Mouse (Mus musculus): ENCODE results near the gene Gm12248.

The Gm12248 gene

DNA sequence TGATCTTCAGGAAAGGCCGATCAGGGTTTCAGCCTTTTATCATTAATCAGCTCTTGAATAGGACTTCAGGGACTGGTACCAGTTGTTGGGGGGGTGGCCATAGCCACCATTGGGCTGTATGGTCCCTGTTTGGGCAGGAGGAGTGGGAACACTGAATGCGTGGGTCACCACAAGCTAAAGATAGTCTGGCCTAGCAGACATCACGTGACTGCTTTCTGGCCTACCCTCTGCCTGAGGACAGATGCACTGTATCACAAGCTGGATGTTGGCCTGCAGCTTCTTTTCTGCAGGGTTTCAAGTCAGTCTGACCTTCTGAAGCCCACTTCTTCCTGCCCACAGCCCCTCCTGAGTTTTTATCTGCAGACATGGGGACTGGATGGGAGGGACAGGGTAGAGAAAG is 59.3 kb downstream of the Gm12248 start:
- DNase-seq (ENCODE audit: low spot score) = no peak

- no peak for DNase-seq (ENCODE audit: low spot score)
Observed at GRCm38 (mm10) chr11:58031176-58031575, 61.8 kb downstream of the Gm12248 start.

- DNase-seq (ENCODE audit: low spot score) = no peak
Observed at GRCm38 (mm10) chr11:58029869-58030268, 63.1 kb downstream of the Gm12248 start.

- no peak for DNase-seq (ENCODE audit: low spot score)
Observed at GRCm38 (mm10) chr11:58028981-58029380, 64.0 kb downstream of the Gm12248 start.

GRCm38 (mm10) chr11:58026860-58027259 is 66.1 kb downstream of the Gm12248 start:
- no peak for DNase-seq (ENCODE audit: low spot score)

DNA sequence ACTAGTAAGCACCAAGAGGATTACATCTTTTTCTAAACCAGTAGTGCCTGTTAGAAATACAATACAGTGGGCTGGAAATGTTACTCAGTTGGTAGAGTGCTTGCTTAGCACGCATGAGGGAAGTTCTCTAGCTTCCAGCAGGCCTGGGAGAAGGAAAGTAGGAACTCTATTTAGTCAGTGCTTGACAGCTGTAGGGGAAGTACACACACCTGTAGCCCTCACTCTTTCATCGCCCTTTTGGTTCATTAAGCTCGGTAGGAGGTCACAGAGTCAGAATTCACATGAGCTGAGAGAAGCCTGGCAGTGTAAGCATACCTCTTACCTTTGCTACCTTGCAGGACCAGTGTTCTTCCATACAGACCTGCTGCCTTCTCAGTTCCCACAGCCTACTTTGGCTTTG is 66.6 kb downstream of the Gm12248 start:
- no peak for DNase-seq (ENCODE audit: low spot score)

GRCm38 (mm10) chr11:58025881-58026280 is 67.1 kb downstream of the Gm12248 start:
- DNase-seq (ENCODE audit: low spot score) = no peak

DNA sequence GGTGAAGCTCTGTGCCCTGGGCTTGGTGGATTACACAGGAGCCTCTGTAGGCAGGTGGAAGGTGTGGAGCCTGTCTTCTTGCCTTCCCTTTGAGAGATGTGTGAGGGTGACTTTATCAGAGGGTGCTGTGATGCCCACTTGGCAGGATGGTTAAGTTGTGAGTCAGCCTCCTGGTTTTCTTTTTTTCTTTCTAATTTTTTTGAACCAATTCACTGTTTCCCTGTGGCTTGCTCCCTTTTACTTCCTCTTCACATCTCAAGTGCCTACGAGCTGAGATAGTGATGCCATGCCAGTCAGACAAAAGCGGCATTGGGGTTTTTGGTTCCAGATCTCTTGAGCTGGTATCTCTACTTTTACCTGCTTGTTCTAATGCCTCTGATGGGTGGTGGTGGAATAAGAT is 68.3 kb downstream of the Gm12248 start:
- DNase-seq (ENCODE audit: low spot score) = no peak

- DNase-seq (ENCODE audit: low spot score) = no peak
Observed at GRCm38 (mm10) chr11:58024271-58024670, 68.7 kb downstream of the Gm12248 start.

DNA sequence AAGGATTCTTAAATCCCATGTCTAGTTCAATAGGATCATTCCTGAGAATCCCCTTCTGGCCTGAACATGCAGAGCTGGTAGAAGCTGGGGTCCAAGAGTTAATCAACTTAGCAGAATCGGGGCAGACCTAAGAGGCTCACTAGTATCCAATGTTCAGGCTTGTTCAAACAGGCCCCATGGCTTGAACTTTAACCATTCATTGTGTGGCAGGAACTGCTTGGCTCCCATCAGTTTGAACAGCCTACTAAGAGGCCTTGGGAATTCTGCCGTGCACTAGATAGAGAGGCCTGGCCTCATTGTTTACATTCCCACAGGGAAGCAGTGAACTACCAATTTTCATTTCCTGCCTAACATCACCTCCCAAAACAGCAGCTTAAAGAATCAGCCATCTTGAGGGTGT is 71.3 kb downstream of the Gm12248 start:
- no peak for DNase-seq (ENCODE audit: low spot score)

- no peak for DNase-seq (ENCODE audit: low spot score)
Observed at GRCm38 (mm10) chr11:58021095-58021494, 71.8 kb downstream of the Gm12248 start.

- DNase-seq (ENCODE audit: low spot score) = no peak
Observed at GRCm38 (mm10) chr11:58018701-58019100, 74.2 kb downstream of the Gm12248 start.

GRCm38 (mm10) chr11:58018287-58018686 is 74.6 kb downstream of the Gm12248 start:
- no peak for DNase-seq (ENCODE audit: low spot score)

DNA sequence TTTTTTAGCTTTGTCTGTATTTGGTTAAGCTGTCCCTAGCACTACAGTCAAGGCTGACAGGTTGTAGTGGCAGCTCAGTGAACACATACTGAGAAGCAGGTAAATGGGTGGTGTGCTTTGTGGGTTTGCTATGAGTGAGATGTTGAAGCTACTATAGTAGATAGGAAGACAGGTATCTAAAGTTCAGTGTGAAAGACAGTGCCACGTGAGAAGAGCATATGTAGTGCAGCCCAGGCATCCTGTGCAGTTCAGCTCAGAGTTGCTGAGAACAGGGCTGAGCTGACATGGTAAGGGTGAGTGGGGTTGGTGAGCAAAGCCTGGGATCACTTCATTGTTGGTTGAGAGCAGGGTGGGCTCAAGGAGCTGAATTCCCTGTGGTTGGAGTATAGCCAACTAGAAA is 75.5 kb downstream of the Gm12248 start:
- DNase-seq (ENCODE audit: low spot score) = no peak

GRCm38 (mm10) chr11:58016371-58016770 is 76.6 kb downstream of the Gm12248 start:
- no peak for DNase-seq (ENCODE audit: low spot score)

- DNase-seq (ENCODE audit: low spot score) = no peak
Observed at GRCm38 (mm10) chr11:58015339-58015738, 77.6 kb downstream of the Gm12248 start.

DNA sequence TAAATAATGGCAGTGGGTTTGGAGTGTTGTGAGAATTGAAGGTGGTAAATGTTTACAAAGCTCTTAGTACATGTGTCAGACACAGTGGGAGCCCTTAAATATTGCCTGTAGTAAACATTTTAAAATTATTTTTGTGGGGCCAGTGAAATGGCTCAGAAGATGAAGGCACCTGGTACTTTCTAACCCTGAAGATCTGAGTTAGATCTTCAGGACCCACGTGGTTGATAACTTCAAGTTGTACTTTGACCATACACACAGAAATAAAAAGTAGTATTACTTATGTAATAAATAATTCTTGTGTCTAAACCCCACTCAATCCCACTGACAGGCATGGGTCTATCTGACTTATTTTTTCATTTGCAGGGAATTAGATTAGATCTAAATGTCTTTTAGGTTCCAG is 78.3 kb downstream of the Gm12248 start:
- no peak for DNase-seq (ENCODE audit: low spot score)

Measured in embryo, embryonic 10 days (tissue).